Mouse (Mus musculus) heart, embryonic 16.5 days (tissue): ENCODE measurements at regions not wholly inside any gene's neighbourhood (a gene's known extent, or its start where the extent isn't known, plus 50 kb on each side); places are given as distances from the start of the nearest gene placed in this dataset.
A peak's percentile ranks its signal among the peaks of the same experiment; 100 is the strongest.

Source experiments
- ATAC-seq: fragments of 200-750 bp; cut with Nextera tagmentation; replicated peaks from 2 replicates; pipeline ENCODE4 v1.8.0; 2017; ENCODE audit warnings: moderate number of reproducible peaks; ENCODE audit not compliant: insufficient read depth, low FRiP score; ENCODE audit errors: extremely low read depth
- H3K27ac ChIP-seq: fragments of 300-500 bp; sonication (generic); 2 replicates; pipeline ENCODE4 v1.5.1; 2014; ENCODE audit warnings: mild to moderate bottlenecking, low read length, control low read depth, moderate library complexity
- H3K27me3 ChIP-seq: fragments of 300-500 bp; sonication (generic); 2 replicates; pipeline ENCODE4 v1.6.1; 2014; ENCODE audit warnings: low read length, mixed read lengths; ENCODE audit not compliant: control insufficient read depth, insufficient read depth
- H3K36me3 ChIP-seq: fragments of 300-500 bp; sonication (generic); 2 replicates; pipeline ENCODE4 v1.6.1; 2014; ENCODE audit not compliant: control insufficient read depth, insufficient read depth
- H3K4me1 ChIP-seq: fragments of 300-500 bp; sonication (generic); 2 replicates; pipeline ENCODE4 v1.6.1; 2014; ENCODE audit warnings: low read length, mixed read lengths; ENCODE audit not compliant: control insufficient read depth, insufficient read depth
- H3K4me2 ChIP-seq: fragments of 300-500 bp; sonication (generic); 2 replicates; pipeline ENCODE4 v1.6.1; 2014; ENCODE audit warnings: low read depth, mild to moderate bottlenecking, control low read depth, low read length
- H3K4me3 ChIP-seq: fragments of 300-500 bp; sonication (generic); 2 replicates; pipeline ENCODE4 v1.5.1; 2014; ENCODE audit warnings: mild to moderate bottlenecking, control low read depth, low read length
- H3K9ac ChIP-seq: fragments of 300-500 bp; sonication (generic); 2 replicates; pipeline ENCODE4 v1.6.1; 2014; ENCODE audit warnings: low read length, control low read depth
- H3K9me3 ChIP-seq: fragments of 300-500 bp; sonication (generic); replicated peaks from 2 replicates; pipeline ENCODE4 v1.6.1; 2016; ENCODE audit warnings: low read length; ENCODE audit not compliant: control insufficient read depth
- WGBS: fragments of 180-500 bp; shearing (Covaris S2); extraction: QIAGEN DNeasy Blood & Tissue Kit; methylation state at CpG from one replicate; pipeline ENCODE4 v1.1.7; 2014; 5-methylcytosine and 5-hydroxymethylcytosine counted together

DNA sequence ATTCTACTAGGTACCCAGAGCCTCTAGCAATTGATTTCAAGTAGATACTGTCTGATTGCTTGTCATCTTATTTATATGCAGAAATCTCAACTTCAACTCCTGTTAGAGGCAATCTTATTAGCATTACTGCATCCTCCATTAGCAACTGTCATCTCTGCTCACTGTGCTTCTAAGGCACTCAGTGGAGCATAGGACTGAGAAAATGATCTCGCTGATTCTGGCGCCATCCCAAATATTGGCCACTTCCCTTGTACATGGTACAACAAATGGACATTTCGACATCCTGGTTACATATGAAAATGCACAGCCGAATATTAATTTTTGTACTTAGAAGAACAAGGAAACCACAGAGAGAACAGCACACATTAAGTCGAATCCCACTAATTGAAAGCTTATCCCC, 329.7 kb upstream of the G2e3 start:
- no peaks in the 10 kb centered on the region for H3K4me1 ChIP-seq
- ATAC-seq: no peak
- H3K9ac ChIP-seq: no peak overlapping the region
- no peak overlapping the region for H3K4me3 ChIP-seq
- 76% methylated on average over 5 of the region's 5 CpGs for WGBS
- no peaks in the 10 kb centered on the region for H3K9me3 ChIP-seq
- H3K36me3 ChIP-seq: no peaks in the 10 kb centered on the region
- H3K27ac ChIP-seq: no peak overlapping the region
- H3K27me3 ChIP-seq: no peaks in the 10 kb centered on the region
- H3K4me2 ChIP-seq: no peak overlapping the region

DNA sequence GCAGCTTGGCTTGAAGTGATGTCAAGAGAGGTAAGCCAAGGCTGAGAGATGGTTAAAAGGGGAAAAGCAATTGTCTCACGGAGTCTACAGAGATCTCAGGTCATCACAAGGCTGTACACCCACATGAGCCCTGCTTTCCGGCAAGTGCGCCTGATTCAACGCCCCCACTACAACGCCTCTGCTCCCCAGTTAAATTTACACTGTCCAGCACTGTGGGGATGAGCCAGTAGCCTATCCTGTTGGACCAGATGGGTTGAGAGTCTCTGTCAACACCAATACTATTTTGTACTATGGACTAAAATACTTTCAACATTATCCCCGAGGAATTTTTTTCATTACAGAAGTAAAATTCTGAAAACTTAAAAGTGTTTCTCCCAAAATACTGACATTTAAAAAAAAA, 331.8 kb upstream of the G2e3 start:
- no peak overlapping the region for H3K4me2 ChIP-seq
- no peak for ATAC-seq
- H3K27me3 ChIP-seq: no peaks in the 10 kb centered on the region
- H3K36me3 ChIP-seq: no peaks in the 10 kb centered on the region
- H3K9me3 ChIP-seq: no peaks in the 10 kb centered on the region
- no peak overlapping the region for H3K4me3 ChIP-seq
- H3K4me1 ChIP-seq: no peaks in the 10 kb centered on the region
- H3K27ac ChIP-seq: no peak overlapping the region
- 80% methylated on average over 6 of the region's 6 CpGs for WGBS
- no peak overlapping the region for H3K9ac ChIP-seq

DNA sequence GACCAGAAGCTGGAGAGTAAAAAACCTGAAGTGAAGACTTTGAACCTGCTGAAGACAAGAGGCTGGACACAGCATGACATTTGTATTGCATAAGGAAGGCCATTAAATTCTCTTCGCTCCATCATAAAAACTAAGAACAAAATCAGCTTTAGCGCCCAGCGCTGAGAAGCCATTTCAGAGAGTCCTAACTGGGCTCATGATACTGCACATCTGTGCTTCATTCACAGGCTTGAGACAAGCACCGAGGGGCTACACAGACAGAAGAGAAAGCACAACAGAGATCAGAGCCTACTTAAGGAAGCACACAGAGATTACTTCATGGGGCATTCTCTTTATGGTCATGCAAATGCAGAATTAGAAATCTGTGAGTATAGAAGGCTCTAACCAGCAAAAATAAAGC, 338.2 kb upstream of the G2e3 start:
- 88% methylated on average over 4 of the region's 4 CpGs for WGBS
- H3K4me3 ChIP-seq: no peak overlapping the region
- no peaks in the 10 kb centered on the region for H3K27me3 ChIP-seq
- no peak overlapping the region for H3K27ac ChIP-seq
- H3K9me3 ChIP-seq: no peaks in the 10 kb centered on the region
- no peaks in the 10 kb centered on the region for H3K4me1 ChIP-seq
- H3K4me2 ChIP-seq: no peak overlapping the region
- no peak overlapping the region for H3K9ac ChIP-seq
- no peak for ATAC-seq
- H3K36me3 ChIP-seq: no peaks in the 10 kb centered on the region

DNA sequence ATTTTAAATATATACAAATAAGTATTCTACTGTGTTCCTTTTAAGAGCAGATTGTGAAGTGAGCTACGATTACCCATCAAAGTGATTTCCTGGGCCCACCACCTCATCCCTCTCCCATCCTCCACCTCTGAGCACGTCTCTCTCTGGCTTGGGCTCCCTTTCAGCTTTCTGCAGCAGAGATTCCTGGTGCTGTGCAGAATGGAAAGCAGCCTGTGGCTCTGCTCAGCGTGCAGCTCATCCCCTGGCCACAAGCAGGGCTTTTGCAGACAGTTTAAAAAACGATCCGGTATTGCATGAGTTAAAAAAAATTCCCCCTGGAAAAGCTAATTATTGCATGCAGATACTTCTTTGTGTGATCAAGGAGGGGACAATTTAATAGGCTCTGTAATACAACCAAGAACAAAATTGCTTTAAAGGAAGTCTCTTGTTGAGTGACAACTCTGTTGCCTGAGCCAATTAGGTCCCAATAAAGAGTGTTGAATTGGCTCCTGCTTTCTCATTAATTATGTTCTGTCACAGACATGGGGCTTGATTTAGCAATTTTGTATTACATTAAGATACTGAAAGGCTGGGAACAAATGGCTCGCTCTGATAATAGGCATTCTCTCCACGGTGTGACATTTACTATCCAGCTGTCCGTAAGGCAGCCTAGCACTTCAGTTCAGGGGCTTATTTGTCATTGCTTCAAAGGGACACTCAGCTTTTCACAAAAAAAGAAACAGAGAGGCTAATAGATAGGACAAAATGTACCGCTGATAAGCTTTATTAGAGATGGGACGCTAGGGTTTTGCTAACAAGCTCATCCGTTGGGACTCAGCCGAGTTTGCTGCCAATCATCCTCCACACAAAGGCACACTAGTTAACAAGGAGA, 345.9 kb upstream of the G2e3 start:
- Histone ChIP-seq H3K27me3 (no peaks in the 10 kb centered on the region), H3K4me3 (no peak overlapping the region), H3K4me2 (peak overlapping the region; percentile 3; the same call in 1 of the 2 replicates), H3K27ac (no peak overlapping the region), H3K36me3 (no peaks in the 10 kb centered on the region), H3K9me3 (no peaks in the 10 kb centered on the region), H3K9ac (no peak overlapping the region), H3K4me1 (no peaks in the 10 kb centered on the region)
- WGBS: 25% methylated on average over 12 of the region's 12 CpGs
- ATAC-seq: no peak

DNA sequence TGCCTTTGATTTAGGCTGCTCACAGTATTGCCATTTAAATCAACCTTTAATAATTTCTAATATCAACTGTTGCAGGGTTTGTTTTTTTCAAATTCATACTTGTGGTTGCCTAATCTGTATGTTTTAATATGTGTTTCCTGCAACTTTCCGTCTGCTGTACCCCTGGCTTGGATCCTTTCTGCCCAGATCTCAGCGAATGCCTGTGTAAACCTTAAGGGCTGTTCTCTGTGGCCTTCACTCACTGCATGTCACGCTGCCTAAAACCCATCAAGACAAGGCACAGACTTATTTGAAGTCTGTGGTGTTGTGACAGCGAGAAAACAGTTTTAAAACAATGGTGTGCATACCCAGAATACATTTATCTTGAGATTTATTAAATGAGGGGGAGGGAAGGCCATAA, 346.8 kb upstream of the G2e3 start:
- no peak for ATAC-seq
- Histone ChIP-seq H3K9ac (no peak overlapping the region), H3K9me3 (no peaks in the 10 kb centered on the region), H3K36me3 (no peaks in the 10 kb centered on the region), H3K4me3 (no peak overlapping the region), H3K4me1 (no peaks in the 10 kb centered on the region), H3K27ac (no peak overlapping the region), H3K4me2 (no peak overlapping the region), H3K27me3 (no peaks in the 10 kb centered on the region)
- 58% methylated on average over 4 of the region's 4 CpGs for WGBS

DNA sequence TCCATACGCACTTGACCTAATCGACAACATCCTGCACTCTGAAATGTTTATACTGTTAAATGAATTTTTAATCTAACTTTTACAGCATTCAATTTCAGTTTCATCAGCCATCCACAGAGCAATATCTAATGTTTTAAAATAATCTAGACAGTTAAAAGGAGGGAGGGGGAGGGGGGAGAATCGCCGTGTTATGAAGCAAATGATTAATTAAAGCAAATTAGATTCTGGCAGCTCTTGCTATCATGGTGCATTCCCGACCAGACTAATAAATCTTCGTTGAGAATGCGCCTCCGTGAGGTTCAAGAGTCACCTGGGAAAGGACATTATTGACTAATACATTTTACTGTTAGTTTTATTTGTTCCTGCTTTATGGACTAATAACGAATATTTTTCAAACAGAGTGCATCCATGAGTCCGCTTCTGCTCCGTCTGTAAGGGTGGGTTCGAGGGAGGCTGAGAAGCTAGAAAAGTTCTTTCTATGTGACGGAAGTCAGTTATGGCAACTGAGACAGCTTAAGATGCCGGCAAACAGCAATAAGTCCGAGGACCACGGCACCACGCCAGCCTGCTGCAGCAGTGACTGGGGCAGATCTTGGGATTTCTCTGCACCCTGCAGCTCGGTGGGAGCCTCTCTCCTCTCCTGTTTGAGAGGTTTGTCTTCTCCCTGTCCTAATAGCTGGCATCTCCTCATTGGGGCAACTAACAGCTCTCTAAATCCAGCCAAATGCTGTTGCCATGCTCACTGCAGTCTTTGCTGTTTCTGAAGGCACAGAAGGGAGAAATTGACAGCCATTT, 347.4 kb upstream of the G2e3 start:
- 71% methylated on average over 18 of the region's 18 CpGs for WGBS
- H3K4me2 ChIP-seq: no peak overlapping the region

DNA sequence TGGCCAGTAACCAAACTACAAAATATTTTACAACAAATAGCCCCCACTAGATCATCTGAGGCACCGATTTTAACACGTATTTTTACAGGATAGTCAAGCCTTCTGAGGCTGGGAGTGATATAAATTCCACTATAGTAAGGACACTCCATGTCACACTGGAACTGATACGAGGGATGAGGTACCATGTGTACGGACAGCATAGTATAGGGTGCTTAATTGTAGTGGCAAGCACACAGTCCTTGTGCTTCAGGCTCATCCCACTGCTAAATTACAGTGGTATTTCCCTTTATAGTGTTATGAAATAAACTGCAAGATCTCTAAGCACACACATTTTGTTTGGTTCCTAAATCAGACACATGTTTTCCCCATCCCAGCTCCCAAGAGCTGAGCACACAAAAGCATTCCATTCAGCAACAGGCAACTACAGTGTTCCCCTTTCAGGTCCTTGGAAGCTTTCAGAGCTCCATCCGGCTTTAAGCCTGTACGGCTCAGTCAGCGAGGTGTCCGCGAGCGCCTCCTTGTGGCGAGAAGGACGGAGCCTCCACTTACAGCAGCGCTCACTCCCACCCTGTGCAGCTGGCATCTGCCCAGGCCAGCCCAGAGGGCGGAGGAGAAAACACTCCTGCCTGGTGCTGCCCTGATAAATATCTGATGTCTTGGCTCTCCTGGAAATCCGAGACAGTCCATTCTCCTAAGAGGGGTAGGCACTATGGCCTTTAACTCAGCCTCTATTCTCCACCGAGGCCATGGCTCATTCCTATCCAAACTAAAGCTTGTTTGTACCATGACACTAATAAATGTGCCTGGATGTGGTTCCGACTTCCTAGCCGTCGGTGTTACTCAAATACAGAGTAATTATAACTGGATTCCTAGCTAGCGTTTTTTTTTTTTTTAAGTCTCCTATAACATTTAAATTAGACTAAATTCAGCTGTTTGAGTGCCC, 348.3 kb upstream of the G2e3 start:
- Histone ChIP-seq H3K4me1 (no peaks in the 10 kb centered on the region), H3K4me3 (no peak overlapping the region), H3K4me2 (no peak overlapping the region), H3K27ac (no peak overlapping the region), H3K27me3 (no peaks in the 10 kb centered on the region), H3K9me3 (no peaks in the 10 kb centered on the region), H3K9ac (no peak overlapping the region), H3K36me3 (no peaks in the 10 kb centered on the region)
- ATAC-seq: peak; percentile 70
- whole genome bisulfite sequencing: 32% methylated on average over 20 of the region's 20 CpGs

More for the DNA sequence above, 347.4 kb upstream of the G2e3 start:
- Histone ChIP-seq H3K4me1 (no peaks in the 10 kb centered on the region), H3K36me3 (no peaks in the 10 kb centered on the region), H3K9ac (no peak overlapping the region), H3K9me3 (no peaks in the 10 kb centered on the region), H3K27me3 (no peaks in the 10 kb centered on the region), H3K27ac (no peak overlapping the region), H3K4me3 (no peak overlapping the region)
- ATAC-seq: no peak

DNA sequence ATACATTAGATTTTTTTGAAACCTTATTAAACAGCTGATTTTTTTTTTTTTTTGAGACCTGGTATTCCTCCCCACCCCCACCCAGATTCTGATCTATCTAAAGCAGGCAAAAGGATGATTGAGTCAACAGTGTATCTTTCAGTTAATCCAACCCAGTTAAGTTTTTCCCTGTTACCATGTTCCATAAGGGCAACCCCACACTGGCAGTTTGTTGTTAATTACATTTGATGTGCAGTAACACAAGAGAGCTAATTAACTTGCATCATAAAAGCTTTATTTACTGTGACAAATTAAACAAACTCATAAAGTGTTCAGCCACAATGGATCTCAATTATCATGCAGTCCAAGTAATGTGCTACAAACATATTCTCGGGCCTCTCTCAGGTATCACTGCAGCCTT, 346.8 kb upstream of the Prkd1 start:
- ATAC-seq: no peak
- H3K4me3 ChIP-seq: no peak overlapping the region
- no peaks in the 10 kb centered on the region for H3K36me3 ChIP-seq
- no peak overlapping the region for H3K4me2 ChIP-seq
- no peaks in the 10 kb centered on the region for H3K27me3 ChIP-seq
- no peaks in the 10 kb centered on the region for H3K9me3 ChIP-seq
- no peaks in the 10 kb centered on the region for H3K4me1 ChIP-seq
- H3K9ac ChIP-seq: no peak overlapping the region
- H3K27ac ChIP-seq: no peak overlapping the region
- WGBS: 84% methylated on average over 1 of the region's 1 CpGs
